Mouse (Mus musculus) layer of hippocampus, postnatal 10 days (tissue): Measurements from ENCODE around the gene Map1lc3b. TPM values are rescaled to one million over a fixed set of nuclear protein-coding genes. Genes with fewer than 3 reads are reported as not detected.

ENCODE experiments used
- DNase-seq, 2 experiments: peaks; one replicate each; pipeline ENCODE4 v3.0.0; 2021; ENCODE audit warnings: low spot score in 2 of 2
- total RNA-seq, 2 experiments: library from RNA; stranded (reverse); gene quantifications; 2 replicates each; pipeline ENCODE4 v1.2.3; 2021

The Map1lc3b gene
- total RNA-seq, 2 experiments from 2014 or later = 142 to 149 TPM

GRCm38 (mm10) chr8:121602860-121603259 lies 12.7 kb downstream of the Map1lc3b start:
- peak; percentile 71 to 79 for DNase-seq

DNA sequence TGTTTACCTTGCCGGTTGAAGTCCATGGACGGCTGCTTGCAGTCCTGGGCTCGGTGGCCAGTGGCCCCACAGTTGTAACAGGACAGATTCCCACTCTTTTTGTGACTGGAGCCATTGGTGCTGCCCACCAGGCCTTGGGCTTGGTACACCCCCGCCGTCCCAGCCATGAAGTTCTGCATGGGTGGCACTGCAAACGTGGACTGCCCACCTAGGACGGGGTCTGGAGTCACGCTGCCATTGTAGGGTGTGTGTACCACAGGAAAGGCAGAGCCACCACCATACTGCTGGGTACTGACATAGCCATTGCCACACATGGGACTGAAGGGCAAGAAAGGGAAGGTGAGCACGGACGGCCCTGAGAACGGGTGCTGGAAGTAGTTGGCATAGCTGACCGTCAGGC lies 13.6 kb downstream of the Map1lc3b start:
- DNase-seq = no peak

GRCm38 (mm10) chr8:121607661-121608060 lies 17.5 kb downstream of the Map1lc3b start:
- no peak for DNase-seq

- DNase-seq = no peak
Measured at GRCm38 (mm10) chr8:121609251-121609650, 19.1 kb downstream of the Map1lc3b start.

DNA sequence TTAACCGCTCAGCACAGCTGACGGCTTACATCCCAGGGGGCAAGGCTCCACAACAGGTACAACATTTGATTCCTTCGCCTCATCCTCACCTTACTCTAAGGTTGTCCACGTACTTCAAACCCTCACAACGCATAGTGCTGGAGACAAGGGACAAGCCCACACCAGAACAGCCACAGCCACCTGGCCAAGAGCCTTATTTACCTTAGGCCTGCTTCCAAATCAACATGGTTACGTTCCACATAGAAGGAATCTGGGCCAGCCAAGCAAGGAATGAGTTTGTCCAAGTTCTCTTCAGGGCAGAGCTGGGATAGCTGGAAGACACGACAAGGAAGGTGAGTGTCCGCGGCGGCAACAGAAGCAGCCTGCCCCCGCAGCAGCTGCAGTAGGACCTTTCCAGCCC lies 19.8 kb downstream of the Map1lc3b start:
- DNase-seq = no peak

DNA sequence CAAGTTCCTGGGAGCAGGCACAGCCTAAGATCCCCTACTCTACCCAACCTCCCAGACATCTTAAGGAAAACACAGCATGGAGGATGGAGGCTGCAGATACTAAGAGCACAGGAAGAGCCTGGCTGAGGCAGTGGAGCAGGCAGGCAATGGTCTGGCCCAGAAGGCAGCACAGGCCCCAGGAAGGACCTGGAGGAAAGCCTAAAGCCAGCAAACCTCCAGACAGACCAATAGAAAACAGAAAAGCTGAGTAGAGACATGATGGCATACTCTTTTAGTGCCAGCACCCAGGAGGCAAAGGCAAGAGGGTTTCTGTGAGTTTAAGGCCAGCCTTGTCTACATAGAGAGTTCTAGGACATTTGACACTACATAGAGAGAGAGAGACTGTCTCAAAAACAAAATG lies 23.3 kb downstream of the Map1lc3b start:
- no peak for DNase-seq

- no peak for DNase-seq
Measured at GRCm38 (mm10) chr8:121619401-121619995, 29.3 kb downstream of the Map1lc3b start.

DNA sequence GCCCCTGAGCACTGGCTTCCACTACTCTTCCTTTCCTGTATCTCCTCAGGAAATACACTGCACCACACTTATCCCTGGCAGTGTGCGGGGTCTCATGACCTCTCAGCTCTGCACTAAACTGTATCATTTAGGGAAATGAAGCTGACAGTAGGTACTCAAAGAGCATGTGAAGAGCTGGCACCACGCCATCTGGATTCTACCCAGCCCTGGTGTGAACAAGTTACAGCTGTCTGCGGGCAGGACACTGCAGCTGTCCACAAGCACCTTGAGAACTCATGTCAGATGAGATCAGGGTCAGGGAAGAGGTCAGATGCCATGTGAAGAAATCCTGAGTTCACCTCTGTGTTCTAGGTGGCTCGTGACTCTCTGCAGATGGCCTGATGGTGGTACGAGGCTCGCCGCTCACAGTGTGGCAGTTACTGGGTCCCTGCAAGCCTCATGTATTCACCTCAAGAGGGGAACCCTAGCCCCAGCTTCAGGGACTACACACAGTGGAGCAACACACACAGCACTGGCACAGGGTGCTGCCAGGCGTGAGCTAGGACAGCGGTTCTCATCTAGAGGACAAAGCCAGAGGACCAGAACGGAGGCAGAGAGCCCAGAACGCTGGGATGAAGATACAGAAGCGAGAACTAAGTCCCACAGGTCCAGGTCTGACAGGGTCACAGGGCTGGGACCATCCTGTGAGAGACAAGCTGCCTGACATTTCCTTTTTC lies 30.8 kb downstream of the Map1lc3b start:
- DNase-seq = no peak

- no peak for DNase-seq
Measured at GRCm38 (mm10) chr8:121621879-121622278, 31.7 kb downstream of the Map1lc3b start.

DNA sequence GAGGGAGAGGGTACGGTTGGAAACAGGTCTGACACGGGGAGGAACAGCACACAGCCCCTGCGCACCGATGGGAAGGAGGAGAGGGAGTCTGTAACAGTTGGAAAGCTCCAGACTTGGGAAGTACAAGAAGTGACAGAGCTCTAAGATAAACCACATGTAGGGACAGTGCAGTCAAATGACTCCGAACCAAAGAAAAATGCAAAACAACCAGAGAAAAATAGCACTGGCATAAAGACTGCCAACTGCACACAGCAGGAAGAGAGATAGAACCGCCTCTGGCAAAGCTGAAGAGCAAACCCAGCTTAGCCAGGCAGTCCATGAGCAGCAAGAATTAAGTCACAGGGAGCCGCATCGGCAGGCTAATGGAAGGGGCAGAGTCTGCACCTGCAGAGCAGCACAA lies 32.9 kb downstream of the Map1lc3b start:
- no peak for DNase-seq

DNA sequence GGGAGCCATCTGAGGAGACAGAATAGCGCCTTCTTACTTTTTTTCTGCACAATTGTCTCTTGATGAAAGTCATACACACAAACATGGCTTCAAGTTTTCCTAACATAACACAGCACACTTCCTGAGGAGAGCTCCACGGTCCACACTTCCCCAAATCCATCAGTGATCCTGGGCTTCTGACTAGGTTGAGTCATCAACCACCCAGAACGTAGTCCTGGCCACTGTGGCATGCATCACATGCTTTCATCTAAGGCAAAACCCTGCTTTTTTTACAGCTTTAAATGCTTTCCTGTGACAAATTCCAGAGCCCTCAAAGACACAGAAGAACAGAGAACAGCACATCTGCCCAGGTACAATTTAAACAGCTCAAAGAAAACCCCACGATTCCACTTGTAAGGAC lies 38.5 kb downstream of the Map1lc3b start:
- DNase-seq = no peak

DNA sequence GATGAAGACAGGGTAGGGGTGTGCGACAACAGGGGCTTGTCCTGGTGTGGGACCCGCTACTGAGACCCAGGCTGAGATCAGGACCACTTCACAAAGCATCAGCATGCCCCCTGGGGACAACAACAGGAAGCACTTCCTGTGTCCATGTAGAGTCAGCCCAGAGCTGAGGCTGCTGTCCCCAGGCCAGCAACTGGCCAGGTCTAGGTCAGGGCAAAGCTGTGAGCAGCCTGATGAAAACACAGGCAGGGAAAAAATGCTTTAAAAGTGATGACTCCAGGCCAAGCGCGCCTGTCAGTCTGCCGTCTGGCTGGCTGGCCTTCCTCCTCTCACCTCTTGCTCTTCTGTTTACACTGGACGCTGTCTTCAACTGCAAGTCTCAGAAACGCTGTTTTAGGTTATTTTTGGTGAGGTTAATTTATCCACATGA lies 41.5 kb downstream of the Map1lc3b start:
- DNase-seq = no peak

DNA sequence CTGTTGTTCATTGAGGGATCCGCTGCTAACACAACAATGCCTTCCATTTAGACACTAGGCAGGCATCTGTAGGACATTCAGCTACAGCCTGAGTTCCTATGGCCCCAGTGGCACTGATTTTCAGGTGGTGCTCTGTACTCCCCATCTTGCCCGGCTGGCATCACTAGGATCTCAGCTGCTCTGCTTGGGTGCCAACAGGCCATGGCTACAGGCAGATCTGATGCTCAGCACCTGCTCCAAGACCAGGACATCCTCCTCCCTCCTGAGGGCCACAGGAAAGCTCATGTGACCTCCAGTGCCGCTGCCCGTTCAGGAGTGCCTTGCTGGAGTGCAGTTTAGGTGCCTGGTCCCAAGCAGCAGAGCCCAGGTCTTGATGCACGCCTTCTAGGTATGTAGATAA lies 42.2 kb downstream of the Map1lc3b start:
- DNase-seq = no peak

DNA sequence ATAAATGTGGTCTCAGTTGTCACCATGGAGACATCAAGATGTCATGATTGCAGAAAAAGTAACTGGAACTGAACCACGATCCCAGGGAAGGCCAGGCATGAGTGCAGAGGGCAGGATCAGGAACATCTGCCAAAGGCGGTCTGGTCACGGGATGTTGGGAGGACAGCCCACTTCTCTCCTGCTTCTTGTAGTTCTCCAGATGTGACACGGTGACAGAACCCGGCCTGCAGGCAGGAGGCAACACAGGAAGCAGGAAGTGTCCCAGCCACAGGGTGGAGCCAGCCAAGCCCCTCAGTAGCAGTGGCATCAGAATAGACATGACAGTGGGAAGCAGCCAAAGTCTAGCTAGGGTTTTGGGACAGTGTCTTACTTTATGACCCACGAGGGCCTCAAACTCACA lies 45.4 kb downstream of the Map1lc3b start:
- DNase-seq = no peak

GRCm38 (mm10) chr8:121636180-121636579 lies 46.0 kb downstream of the Map1lc3b start:
- DNase-seq = no peak

GRCm38 (mm10) chr8:121642804-121643203 lies 52.6 kb downstream of the Map1lc3b start:
- no peak for DNase-seq

GRCm38 (mm10) chr8:121643384-121643783 lies 53.2 kb downstream of the Map1lc3b start:
- DNase-seq = no peak

DNA sequence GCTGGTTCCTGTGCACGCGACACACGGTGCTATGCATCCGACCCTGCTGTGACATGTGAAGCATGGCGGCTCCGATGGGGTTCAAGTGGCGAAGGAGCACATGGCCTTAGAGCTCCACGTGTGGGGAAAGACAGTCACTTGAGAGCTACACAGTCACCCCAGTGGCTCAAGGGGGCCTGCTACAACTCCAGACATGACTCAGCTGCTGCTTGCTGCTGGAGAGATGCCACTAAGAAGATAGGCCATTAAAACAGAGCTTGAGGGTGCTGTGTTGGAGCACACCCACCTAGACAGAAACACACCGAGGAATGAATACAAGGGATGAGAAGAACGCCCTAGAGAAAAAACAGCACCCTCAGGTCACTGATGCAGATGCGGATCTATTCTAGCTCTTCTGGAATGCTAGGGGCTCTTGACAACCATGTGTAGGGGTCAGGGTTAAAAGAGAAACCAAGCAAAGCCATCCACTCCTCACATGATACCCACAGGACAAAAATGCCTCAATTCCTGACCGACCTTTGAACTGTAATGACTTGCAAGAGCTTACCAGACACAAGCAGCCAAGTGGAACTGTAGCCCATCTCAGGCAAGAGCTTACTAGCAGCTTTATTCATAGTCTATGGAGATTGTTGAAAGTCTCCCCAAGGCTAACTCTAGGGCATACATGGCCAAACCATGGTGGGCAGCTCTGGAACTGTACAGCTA lies 57.5 kb downstream of the Map1lc3b start:
- DNase-seq = no peak
